Mouse (Mus musculus) gastrocnemius, adult 2 months (tissue): ENCODE results near the gene Ripply1. TPM values are rescaled to one million over a fixed set of nuclear protein-coding genes. Genes with fewer than 3 reads are reported as not detected.

ENCODE experiments used
- DNase-seq: peaks from one replicate; pipeline ENCODE4 v3.0.0; 2022
- H3K27ac ChIP-seq: fragments of 200-600 bp; 2 replicates; pipeline ENCODE4 v1.8.1; 2022; ENCODE audit warnings: mild to moderate bottlenecking
- H3K4me3 ChIP-seq: fragments of 200-600 bp; 2 replicates; pipeline ENCODE4 v1.8.1; 2022; ENCODE audit warnings: mild to moderate bottlenecking, moderate library complexity
- CTCF ChIP-seq: fragments of 200-600 bp; IDR thresholded peaks from 2 replicates; pipeline ENCODE4 v1.8.1; 2022; ENCODE audit warnings: antibody characterized with exemption, mild to moderate bottlenecking, moderate library complexity
- intact Hi-C: fragments of 180-260 bp; cut with DNase I; formaldehyde crosslinking; loops from one replicate; pipeline ENCODE4 v1.15.1; 2025
- total RNA-seq, 2 experiments: library from RNA; stranded (reverse); gene quantifications; 2 replicates each; pipeline ENCODE4 v1.2.3; 2021

Gene Ripply1
- total RNA-seq, 2 experiments from 2014 or later: not detected

DNA sequence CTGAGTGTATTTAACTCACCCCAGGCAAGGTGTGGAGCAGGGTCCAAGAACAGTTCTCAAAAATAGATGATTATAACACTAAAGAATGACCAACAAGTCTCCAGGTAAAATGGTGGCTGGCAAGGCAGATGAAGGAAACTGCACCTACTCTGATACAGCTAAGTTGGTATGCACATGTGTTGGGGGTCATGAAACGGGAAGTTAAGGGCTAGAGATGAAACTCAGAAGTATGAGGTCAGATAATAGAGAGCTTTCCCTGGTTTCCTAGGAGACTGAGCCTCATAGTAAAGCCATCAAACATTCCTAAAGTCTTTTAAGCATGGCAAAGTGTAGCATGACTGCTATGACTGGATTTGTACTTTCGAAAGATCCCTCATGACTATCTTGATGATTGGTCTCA lies 20.9 kb upstream of the Ripply1 start:
- DNase-seq: no peak
- no peak for TF ChIP-seq CTCF
- Histone ChIP-seq H3K27ac (no peak overlapping the region), H3K4me3 (no peak overlapping the region)
- intact Hi-C loops: no loop called here

DNA sequence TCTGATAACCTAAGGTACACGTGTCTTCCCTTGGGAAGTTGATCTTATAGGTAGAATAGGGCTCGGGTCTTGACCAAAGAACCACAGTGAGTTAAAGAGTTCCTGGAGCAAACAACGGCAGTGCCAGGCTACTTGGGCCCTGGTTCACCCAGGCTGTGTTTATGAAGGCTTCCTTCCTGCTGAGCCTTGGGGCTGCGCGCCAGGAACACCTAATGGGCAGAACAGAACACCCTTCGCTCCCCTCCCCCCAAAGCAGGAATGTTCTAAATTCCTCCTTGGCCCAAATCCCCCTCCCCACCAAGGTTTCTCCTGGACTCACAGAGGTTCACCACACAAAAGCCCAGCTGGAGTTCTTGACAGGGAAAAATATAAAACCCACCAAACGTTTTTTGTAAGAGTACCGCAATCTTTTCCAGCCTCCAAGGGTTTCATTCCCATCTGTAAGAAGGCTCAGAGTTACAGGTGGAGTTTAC lies 18.3 kb upstream of the Ripply1 start, which contains the start of gene Cldn2:
Gene Cldn2 (plus strand): TSS at position 423 of the 473 bp plus-strand sequence.
- Histone ChIP-seq H3K27ac (no peak within 1 kb of the TSS), H3K4me3 (no peak within 1 kb of the TSS)
- intact Hi-C loops: no loop called here
- no peak for TF ChIP-seq CTCF
- no peak for DNase-seq

DNA sequence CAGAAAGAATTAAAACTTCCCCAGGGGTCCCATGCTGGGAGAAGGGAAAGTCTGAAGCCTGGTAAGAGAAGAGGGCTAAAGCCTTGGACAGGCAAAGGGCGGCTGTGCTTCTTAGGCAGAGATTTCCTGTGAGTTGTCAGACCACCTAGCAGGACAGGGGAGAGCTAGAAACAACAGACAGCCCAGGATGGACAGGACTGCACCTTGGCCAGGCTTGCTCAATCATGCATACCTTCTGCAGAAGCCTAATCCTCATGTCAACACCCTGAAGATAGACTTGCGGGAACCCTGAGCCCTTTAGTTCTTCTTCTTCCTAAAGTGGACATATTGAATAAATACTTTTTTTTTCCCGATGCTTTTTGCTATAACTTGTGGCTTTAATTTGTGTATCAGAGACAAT lies 17.8 kb upstream of the Ripply1 start:
- no peak for TF ChIP-seq CTCF
- no peak overlapping the region for H3K4me3 ChIP-seq
- H3K27ac ChIP-seq: no peak overlapping the region
- DNase-seq: no peak
- intact Hi-C loops: no loop called here

DNA sequence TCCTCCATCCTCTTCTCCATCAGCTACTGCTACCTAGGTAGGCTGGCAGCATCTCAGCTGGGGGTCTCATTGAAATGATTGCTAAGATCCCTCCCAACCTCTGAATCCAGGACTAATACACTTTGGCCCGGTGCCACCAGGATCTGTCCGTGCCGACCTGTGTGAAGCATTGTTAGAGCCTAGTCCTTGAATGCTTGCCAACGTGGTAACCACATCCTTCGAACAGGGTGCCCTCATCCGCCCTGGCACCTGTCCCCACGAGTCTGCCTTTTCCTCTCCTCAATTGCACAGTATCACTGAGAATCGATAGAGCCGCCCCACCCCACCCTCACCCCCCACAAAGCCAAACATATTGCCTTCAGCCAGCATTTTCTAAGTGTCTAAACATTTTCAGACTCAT lies 15.7 kb upstream of the Ripply1 start:
- intact Hi-C loops: no loop called here
- no peak for DNase-seq
- no peak overlapping the region for H3K4me3 ChIP-seq
- no peak for TF ChIP-seq CTCF
- H3K27ac ChIP-seq: no peak overlapping the region

DNA sequence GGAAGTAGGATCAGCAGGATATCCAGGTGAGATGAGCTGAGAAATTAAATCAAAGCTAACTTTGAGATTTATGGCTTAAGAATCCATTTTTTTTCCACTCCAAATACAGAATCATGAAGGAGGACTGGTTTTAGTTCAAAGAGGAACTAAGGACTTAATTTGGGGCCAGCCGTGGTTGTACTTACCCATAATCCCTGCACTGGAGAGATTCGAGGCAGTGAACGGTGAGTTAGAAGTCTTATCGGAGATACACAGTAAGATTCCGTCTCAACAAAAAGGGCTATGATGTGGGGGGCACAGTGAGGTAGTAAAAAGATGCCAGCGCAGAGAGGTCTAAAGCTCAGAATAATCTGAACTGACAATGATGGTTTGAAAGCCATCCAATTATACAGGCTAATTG lies 13.9 kb upstream of the Ripply1 start:
- Histone ChIP-seq H3K4me3 (no peak overlapping the region), H3K27ac (no peak overlapping the region)
- no peak for TF ChIP-seq CTCF
- intact Hi-C loops: no loop called here
- DNase-seq: no peak

DNA sequence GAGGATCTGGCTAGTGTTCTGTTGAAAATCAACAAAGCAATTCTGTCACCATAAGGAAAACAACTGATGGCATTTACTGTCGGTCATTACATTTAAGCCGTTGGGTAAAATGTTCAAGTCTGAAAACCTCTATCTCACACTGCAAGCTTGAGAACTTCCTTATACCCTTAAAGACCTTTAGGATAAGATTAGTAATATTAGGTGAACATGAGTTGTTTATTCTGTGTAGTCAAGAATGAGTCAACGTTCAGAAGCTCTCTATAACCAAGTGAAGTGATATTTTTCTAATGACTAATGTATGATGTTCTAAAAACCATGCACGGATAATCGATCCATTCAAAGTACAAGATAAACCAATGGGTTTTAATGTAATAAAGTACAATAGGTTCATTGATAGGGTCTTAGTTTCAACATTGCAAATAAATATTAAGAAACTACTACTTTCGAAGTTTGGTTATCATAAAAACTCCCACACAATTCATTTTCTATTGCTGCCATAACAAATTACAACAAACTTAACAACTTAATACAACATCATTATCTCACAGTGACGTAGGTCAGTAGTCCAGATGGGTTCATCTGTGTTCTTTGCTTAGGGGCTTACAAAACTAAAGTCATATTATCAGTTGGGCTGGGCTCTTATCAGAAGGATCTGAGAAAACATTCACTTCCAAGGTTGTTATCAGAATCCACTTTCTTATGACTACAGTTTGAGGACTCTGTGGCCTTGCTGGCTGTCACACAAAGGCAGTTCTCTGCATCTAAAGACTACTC lies 12.1 kb upstream of the Ripply1 start:
- no peak overlapping the region for H3K27ac ChIP-seq
- TF ChIP-seq CTCF: no peak
- intact Hi-C loops: no loop called here

DNA sequence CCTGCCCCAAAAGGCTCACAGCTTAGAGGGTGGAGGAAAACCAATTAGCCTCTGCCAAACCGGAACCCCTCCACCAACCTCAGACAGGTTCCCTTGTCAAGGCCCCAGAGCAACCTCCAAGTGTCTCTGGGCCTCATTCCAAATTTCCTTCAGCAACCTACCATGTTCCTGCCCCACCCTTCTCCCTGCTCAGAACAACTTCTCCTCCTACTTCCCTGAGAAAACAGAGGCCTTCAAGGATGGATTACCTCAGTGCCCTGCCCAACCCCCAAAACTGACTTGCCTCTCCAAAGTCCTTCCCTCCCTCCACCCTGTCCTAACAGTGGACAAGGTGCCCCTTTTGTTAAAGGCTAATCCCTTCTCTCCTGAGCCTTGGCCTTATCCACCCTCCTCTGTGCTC lies 3.6 kb upstream of the Ripply1 start:
- DNase-seq: no peak
- H3K27ac ChIP-seq: no peak overlapping the region
- no peak for TF ChIP-seq CTCF
- intact Hi-C loops: no loop called here
- H3K4me3 ChIP-seq: no peak overlapping the region

More for the DNA sequence above, 12.1 kb upstream of the Ripply1 start:
- DNase-seq: no peak
- no peak overlapping the region for H3K4me3 ChIP-seq

DNA sequence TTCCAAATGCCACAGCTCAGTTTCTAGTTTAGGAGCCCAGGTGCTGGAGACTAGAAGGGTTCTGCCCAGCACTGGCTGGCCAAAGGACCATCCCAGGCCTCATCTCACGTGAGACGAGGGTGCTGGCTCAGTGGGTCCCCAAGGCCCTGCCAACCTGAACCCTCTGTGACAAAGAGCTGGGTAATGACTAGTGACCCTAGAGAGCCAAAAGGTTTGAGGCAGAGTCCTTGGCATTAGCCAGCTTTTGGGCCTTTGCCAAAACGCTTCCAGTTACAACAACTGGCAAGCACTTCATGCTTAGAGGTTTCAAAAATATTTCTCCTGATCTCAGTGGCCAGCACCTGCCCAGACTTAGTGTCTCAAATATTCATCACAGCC lies 881 bp upstream of the Ripply1 start:
- no peak overlapping the region for H3K4me3 ChIP-seq
- no peak for TF ChIP-seq CTCF
- H3K27ac ChIP-seq: no peak overlapping the region
- intact Hi-C loops: no loop called here
- peak; percentile 72 for DNase-seq

DNA sequence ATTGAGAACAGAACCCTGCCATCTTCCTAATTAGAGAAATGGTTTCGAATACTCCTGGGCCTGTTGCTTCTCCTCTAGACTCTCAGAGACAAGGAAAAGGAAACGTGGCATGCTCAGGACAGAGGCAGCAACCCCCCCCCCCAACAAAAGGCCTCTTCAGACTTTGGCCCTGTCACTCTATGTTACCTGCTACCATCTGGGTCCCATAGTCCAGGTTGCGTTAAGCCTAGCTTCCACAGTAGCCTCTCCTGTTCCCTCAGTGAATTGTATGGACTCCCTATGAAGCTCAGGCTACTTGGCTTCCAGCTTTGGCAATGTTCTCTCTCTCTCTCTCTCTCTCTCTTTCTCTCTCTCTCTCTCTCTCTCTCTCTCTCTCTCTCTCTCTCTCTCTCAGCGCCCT lies 590 bp downstream of the Ripply1 start:
- Histone ChIP-seq H3K27ac (no peak overlapping the region), H3K4me3 (no peak overlapping the region)
- no peak for DNase-seq
- intact Hi-C loops: no loop called here
- TF ChIP-seq CTCF: no peak

DNA sequence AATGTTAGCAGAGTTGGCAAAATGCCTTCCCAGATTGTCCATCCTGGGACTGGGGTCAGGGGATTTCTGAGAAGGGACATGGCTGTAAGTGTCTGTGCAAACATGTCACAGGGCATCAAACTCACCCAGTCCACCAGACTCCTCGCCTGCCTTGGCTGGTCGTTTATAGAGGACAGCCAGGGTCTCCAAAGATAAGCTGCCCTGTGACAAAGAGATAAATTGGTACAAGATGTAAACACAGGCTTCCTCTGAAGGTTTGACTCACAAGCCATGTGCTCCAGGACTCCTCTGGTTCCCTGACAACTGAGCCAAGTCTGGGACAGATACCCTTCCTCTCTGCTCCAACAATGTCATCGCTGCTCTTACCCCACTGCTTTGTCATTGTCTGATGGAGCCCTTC lies 1.2 kb downstream of the Ripply1 start:
- TF ChIP-seq CTCF: no peak
- no peak overlapping the region for H3K27ac ChIP-seq
- H3K4me3 ChIP-seq: no peak overlapping the region
- no peak for DNase-seq
- intact Hi-C loops: no loop called here

DNA sequence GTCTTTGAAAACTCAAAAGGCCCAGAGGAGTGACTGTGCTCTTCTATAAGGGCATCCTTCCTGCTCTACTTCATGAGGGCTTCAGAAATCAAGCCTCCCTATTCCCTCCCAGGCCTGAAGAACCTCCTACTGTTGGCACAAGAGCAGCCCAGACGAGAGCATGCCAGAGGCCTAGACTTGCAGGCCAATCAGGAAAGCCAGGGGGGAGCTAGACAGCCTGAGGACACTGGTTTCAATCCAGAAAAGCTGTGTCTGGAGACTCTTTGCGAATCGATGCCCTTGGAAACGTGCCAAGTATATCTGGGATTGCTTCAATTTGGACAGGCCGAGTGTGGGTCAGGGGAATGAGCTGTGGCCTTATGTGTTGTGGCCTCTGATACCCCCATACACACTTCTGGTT lies 2.8 kb downstream of the Ripply1 start:
- DNase-seq: no peak
- intact Hi-C loops: no loop called here
- Histone ChIP-seq H3K27ac (no peak overlapping the region), H3K4me3 (no peak overlapping the region)
- TF ChIP-seq CTCF: no peak

DNA sequence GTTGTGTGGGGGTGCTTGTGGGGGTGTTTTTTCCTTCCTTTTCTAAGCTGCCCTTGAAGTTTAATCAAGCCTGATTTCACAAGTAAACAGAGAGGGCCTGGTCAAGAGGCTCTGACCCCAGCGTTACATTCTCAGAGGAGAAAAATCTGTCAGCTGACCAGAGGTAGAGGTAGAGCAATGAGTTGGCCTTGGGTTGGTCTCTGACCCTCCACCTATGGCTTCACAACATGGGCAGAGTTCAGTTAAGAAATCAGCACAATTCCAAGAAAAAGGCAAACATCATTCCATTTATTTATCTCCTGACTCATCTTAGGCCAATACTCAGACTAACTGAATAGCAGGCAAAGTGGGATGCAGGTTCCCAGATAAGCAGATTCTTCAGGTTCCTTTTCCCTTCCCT lies 3.3 kb downstream of the Ripply1 start:
- no peak for TF ChIP-seq CTCF
- H3K27ac ChIP-seq: no peak overlapping the region
- DNase-seq: no peak
- H3K4me3 ChIP-seq: no peak overlapping the region
- intact Hi-C loops: no loop called here

DNA sequence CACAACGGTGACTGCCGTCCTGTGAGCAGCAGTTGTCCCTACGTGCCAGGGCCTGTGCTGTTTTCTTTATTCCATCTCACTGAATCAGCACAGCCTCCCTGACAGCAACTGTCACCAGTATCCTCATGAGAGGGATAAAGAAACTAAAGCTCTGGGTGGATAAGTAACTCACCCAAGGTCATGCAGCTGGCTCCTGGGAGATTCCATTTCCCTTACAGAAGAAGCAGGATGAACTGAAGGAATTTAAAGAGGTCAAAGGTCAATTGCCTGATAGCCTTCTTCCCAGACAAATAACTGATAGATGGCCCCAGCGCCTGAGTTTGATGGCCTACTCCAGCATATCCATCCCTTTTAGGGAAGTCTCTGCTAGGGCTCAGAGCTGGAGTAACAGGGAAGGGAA lies 4.8 kb downstream of the Ripply1 start:
- H3K27ac ChIP-seq: no peak overlapping the region
- no peak for TF ChIP-seq CTCF
- intact Hi-C loops: no loop called here
- DNase-seq: no peak
- H3K4me3 ChIP-seq: no peak overlapping the region

DNA sequence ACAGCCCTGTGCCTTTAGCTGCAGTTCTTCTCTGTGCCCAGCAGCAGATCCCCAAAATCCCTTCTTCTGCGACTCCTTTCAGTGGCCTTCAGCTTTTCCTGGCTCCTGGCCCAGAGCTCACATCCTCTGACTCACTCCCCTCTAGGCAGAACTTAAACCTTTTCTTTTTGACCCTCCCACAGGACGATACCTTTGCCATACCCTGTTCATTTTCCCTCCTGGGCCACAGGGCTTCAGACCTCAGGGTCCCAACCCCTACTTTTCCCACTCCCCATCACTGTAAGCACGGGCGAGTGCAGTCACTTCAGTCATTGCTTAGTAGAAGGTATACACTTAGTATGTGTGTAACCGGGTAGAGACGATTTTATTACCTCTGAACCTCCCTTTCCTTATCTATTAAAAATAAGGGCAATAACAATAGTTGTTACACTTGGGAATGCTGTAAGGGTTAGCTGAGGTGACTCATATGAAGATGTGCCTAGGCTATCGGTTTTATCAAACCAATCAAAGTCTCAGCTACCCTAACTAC lies 7.0 kb downstream of the Ripply1 start:
- Histone ChIP-seq H3K27ac (no peak overlapping the region), H3K4me3 (no peak overlapping the region)
- no peak for TF ChIP-seq CTCF
- intact Hi-C loops: no loop called here
- no peak for DNase-seq
